Mouse (Mus musculus): ENCODE measurements around the gene Gm7168. TPM values are rescaled to one million over a fixed set of nuclear protein-coding genes. Genes with fewer than 3 reads are reported as not detected.
"Not testable (repeated sequence)": the region's sequence is repeated elsewhere in the genome, so short reads cannot be mapped to it uniquely, and the experiment has no call there.

Gene Gm7168
- total RNA-seq, 2 experiments from 2014 or later, result not detected

- ATAC-seq (replicated peaks; ENCODE audit: low FRiP score, poor library complexity, severe bottlenecking), result not testable (repeated sequence)
These were observed 22.6 kb downstream of the Gm7168 start for GRCm38 (mm10) chr17:13970796-13971195.

GRCm38 (mm10) chr17:13987690-13988089 is 39.5 kb downstream of the Gm7168 start:
- no peak for ATAC-seq (replicated peaks; ENCODE audit: low FRiP score, poor library complexity, severe bottlenecking)

- not testable (repeated sequence) for ATAC-seq (replicated peaks; ENCODE audit: low FRiP score, poor library complexity, severe bottlenecking)
These were observed 45.3 kb downstream of the Gm7168 start for GRCm38 (mm10) chr17:13993425-13993824.

Other genes with a start within 250 kb of the Gm7168 start
- gene Afdn, start 187.8 kb upstream of the Gm7168 start, total RNA-seq (2015; ENCODE audit: low replicate concordance), result 1.7 and 2.5 TPM in 2 replicates
- 2.2 and 13.6 TPM in 2 replicates for gene Afdn, start 187.8 kb upstream of the Gm7168 start, total RNA-seq (2017; ENCODE audit: low replicate concordance)
- 2.9 TPM in 1 of 2 replicates, not detected in the other for gene Tcte2, start 186.5 kb upstream of the Gm7168 start, total RNA-seq (2015; ENCODE audit: low replicate concordance)
- not detected in 2 replicates for gene Tcte2, start 186.5 kb upstream of the Gm7168 start, total RNA-seq (2017; ENCODE audit: low replicate concordance)
- gene Gm7356, start 55.3 kb downstream of the Gm7168 start, total RNA-seq (2015; ENCODE audit: low replicate concordance), result not detected in 2 replicates
- not detected in 2 replicates for gene Gm7356, start 55.3 kb downstream of the Gm7168 start, total RNA-seq (2017; ENCODE audit: low replicate concordance)
- not detected in 2 replicates for gene Gm7358, start 111.2 kb downstream of the Gm7168 start, total RNA-seq (2015; ENCODE audit: low replicate concordance)
- gene Gm7358, start 111.2 kb downstream of the Gm7168 start, total RNA-seq (2017; ENCODE audit: low replicate concordance), result not detected in 2 replicates